Mouse (Mus musculus) left cerebral cortex, postnatal 25 days (tissue): Measurements from ENCODE around the gene Slc35f6. TPM values are rescaled to one million over a fixed set of nuclear protein-coding genes. Genes with fewer than 3 reads are reported as not detected.
A peak's percentile ranks its signal among the peaks of the same experiment; 100 is the strongest.
"Not testable (repeated sequence)": the region's sequence is repeated elsewhere in the genome, so short reads cannot be mapped to it uniquely, and the experiment has no call there.

Experiments
- DNase-seq, 2 experiments: peaks; one replicate each; pipeline ENCODE4 v3.0.0; 2022; ENCODE audit warnings: low spot score in 2 of 2, mixed read lengths in 1 of 2
- intact Hi-C: fragments of 180-260 bp; cut with DNase I; formaldehyde crosslinking; loops from one replicate; pipeline ENCODE4 v1.15.1; 2025
- total RNA-seq, 2 experiments: library from RNA; stranded (reverse); gene quantifications; 2 replicates each; pipeline ENCODE4 v1.2.3; 2021

Slc35f6 gene
- total RNA-seq, 2 experiments from 2014 or later, result 40.5 to 40.9 TPM

GRCm38 (mm10) chr5:30651554-30651953 lies 3.8 kb downstream of the Slc35f6 start:
- intact Hi-C loops, result no loop called here
- DNase-seq, result no peak

- no peak for DNase-seq
- intact Hi-C loops, result no loop called here
These were observed 5.5 kb downstream of the Slc35f6 start for GRCm38 (mm10) chr5:30653246-30653645.

- no peak for DNase-seq
- intact Hi-C loops, result no loop called here
These were observed 7.3 kb downstream of the Slc35f6 start for GRCm38 (mm10) chr5:30655042-30655441.

- intact Hi-C loops, result no loop called here
- no peak for DNase-seq
These were observed 7.9 kb downstream of the Slc35f6 start for GRCm38 (mm10) chr5:30655526-30656195.

- no peak for DNase-seq
- intact Hi-C loops, result no loop called here
These were observed 11.3 kb downstream of the Slc35f6 start for GRCm38 (mm10) chr5:30659042-30659441.

GRCm38 (mm10) chr5:30660278-30660677 lies 12.5 kb downstream of the Slc35f6 start:
- intact Hi-C loops, result no loop called here
- DNase-seq, result no peak

- intact Hi-C loops, result no loop called here
- DNase-seq, result no peak
These were observed 13.1 kb downstream of the Slc35f6 start for GRCm38 (mm10) chr5:30660813-30661212.

- no peak for DNase-seq
- intact Hi-C loops, result no loop called here
These were observed 17.6 kb downstream of the Slc35f6 start for GRCm38 (mm10) chr5:30665360-30665759.

- intact Hi-C loops, result no loop called here
- DNase-seq, result peak; percentile 50 to 84
These were observed 18.2 kb downstream of the Slc35f6 start for GRCm38 (mm10) chr5:30665968-30666367.

- intact Hi-C loops, result no loop called here
- DNase-seq, result peak; percentile 92 to 98
These were observed 18.9 kb downstream of the Slc35f6 start, which contains the start of gene Cenpa for GRCm38 (mm10) chr5:30666391-30667195. Gene Cenpa, plus strand, starts transcription at chr5:30666777.

- intact Hi-C loops, result no loop called here
- no peak for DNase-seq
These were observed 19.5 kb downstream of the Slc35f6 start for GRCm38 (mm10) chr5:30667215-30667614.

GRCm38 (mm10) chr5:30667686-30668085 lies 20.0 kb downstream of the Slc35f6 start:
- DNase-seq, result no peak
- intact Hi-C loops, result no loop called here

- intact Hi-C loops, result no loop called here
- no peak for DNase-seq
These were observed 21.1 kb downstream of the Slc35f6 start for GRCm38 (mm10) chr5:30668637-30669495.

- intact Hi-C loops, result no loop called here
- DNase-seq, result no peak
These were observed 21.7 kb downstream of the Slc35f6 start for GRCm38 (mm10) chr5:30669496-30669830.

GRCm38 (mm10) chr5:30670091-30670490 lies 22.4 kb downstream of the Slc35f6 start:
- intact Hi-C loops, result no loop called here
- DNase-seq, result no peak

- DNase-seq, result no peak
- intact Hi-C loops, result no loop called here
These were observed 26.3 kb downstream of the Slc35f6 start for GRCm38 (mm10) chr5:30674001-30674400.

GRCm38 (mm10) chr5:30676800-30677199 lies 29.1 kb downstream of the Slc35f6 start:
- DNase-seq, result no peak
- intact Hi-C loops, result no loop called here

- intact Hi-C loops, DNase-seq: not testable (repeated sequence)
These were observed 30.3 kb downstream of the Slc35f6 start for GRCm38 (mm10) chr5:30678069-30678468.

GRCm38 (mm10) chr5:30678722-30679296 lies 31.1 kb downstream of the Slc35f6 start:
- DNase-seq, result no peak
- intact Hi-C loops, result no loop called here

GRCm38 (mm10) chr5:30679593-30679992 lies 31.9 kb downstream of the Slc35f6 start:
- intact Hi-C loops, result no loop called here
- DNase-seq, result no peak
